Mouse (Mus musculus) lung, postnatal 0 days (tissue): ENCODE results near the gene Fam161b.

Source experiments
- CTCF ChIP-seq: IDR thresholded peaks from 2 replicates; pipeline ENCODE4 v1.5.1; 2016; ENCODE audit warnings: antibody characterized with exemption, mild to moderate bottlenecking
- EP300 ChIP-seq: IDR thresholded peaks from 2 replicates; pipeline ENCODE4 v1.6.1; 2016; ENCODE audit warnings: antibody characterized with exemption, mild to moderate bottlenecking, control low read depth

GRCm38 (mm10) chr12:84388774-84389400, 27.3 kb upstream of the Fam161b start:
- TF ChIP-seq CTCF = no peak
- no peak for TF ChIP-seq EP300
